Mouse (Mus musculus) midbrain, embryonic 14.5 days (tissue): ENCODE measurements at regions not wholly inside any gene's neighbourhood (a gene's known extent, or its start where the extent isn't known, plus 50 kb on each side); places are given as distances from the start of the nearest gene placed in this dataset.
A peak's percentile ranks its signal among the peaks of the same experiment; 100 is the strongest.

Source experiments
- ATAC-seq: fragments of 200-750 bp; cut with Nextera tagmentation; 2 replicates; pipeline ENCODE4 v1.8.0; 2017; ENCODE audit warnings: moderate number of reproducible peaks, moderate library complexity; ENCODE audit not compliant: low FRiP score, low TSS enrichment
- DNase-seq: peaks from one replicate; pipeline ENCODE4 v3.0.0-alpha.2; 2015
- H3K27ac ChIP-seq: fragments of 300-500 bp; sonication (generic); replicated peaks from 2 replicates; pipeline ENCODE4 v1.5.1; 2014; ENCODE audit warnings: mild to moderate bottlenecking, low read depth, low read length, moderate library complexity
- H3K27me3 ChIP-seq: fragments of 300-500 bp; sonication (generic); 2 replicates; pipeline ENCODE4 v1.6.1; 2014; ENCODE audit warnings: low read length, control low read depth, mixed read lengths; ENCODE audit not compliant: control insufficient read depth, insufficient read depth
- H3K36me3 ChIP-seq: fragments of 300-500 bp; sonication (generic); 2 replicates; pipeline ENCODE4 v1.6.1; 2014; ENCODE audit warnings: low read length, control low read depth; ENCODE audit not compliant: control insufficient read depth, insufficient read depth
- H3K4me1 ChIP-seq: fragments of 300-500 bp; sonication (generic); 2 replicates; pipeline ENCODE4 v1.6.1; 2014; ENCODE audit warnings: mild to moderate bottlenecking, antibody characterized with exemption, low read length, control low read depth; ENCODE audit not compliant: control insufficient read depth, insufficient read depth
- H3K4me2 ChIP-seq: fragments of 300-500 bp; sonication (generic); 2 replicates; pipeline ENCODE4 v1.6.1; 2014; ENCODE audit warnings: mild to moderate bottlenecking, low read length, moderate library complexity
- H3K4me3 ChIP-seq: fragments of 300-500 bp; sonication (generic); replicated peaks from 2 replicates; pipeline ENCODE4 v1.5.1; 2014; ENCODE audit warnings: low read depth, low read length
- H3K9ac ChIP-seq: fragments of 300-500 bp; sonication (generic); replicated peaks from 2 replicates; pipeline ENCODE4 v1.6.1; 2014; ENCODE audit warnings: mild to moderate bottlenecking, low read length, moderate library complexity
- H3K9me3 ChIP-seq: fragments of 300-500 bp; sonication (generic); 2 replicates; pipeline ENCODE4 v1.6.1; 2016; ENCODE audit warnings: low read length, control low read depth, mixed read lengths; ENCODE audit not compliant: control insufficient read depth
- WGBS: fragments of 180-500 bp; shearing (Covaris S2); extraction: QIAGEN DNeasy Blood & Tissue Kit; methylation state at CpG from one replicate; pipeline ENCODE4 v1.1.7; 2014; 5-methylcytosine and 5-hydroxymethylcytosine counted together

GRCm38 (mm10) chr1:136694983-136695382, 70.3 kb downstream of the Zfp281 start:
- no peaks in the 10 kb centered on the region for H3K36me3 ChIP-seq
- DNase-seq (no peak), ATAC-seq (no peak)
- H3K27ac ChIP-seq = no peak overlapping the region
- no peak overlapping the region for H3K9ac ChIP-seq
- WGBS = 63% methylated on average over 7 of the region's 7 CpGs
- no peaks in the 10 kb centered on the region for H3K27me3 ChIP-seq
- H3K9me3 ChIP-seq = no peaks in the 10 kb centered on the region
- H3K4me3 ChIP-seq = no peak overlapping the region
- no peak overlapping the region for H3K4me2 ChIP-seq
- no peaks in the 10 kb centered on the region for H3K4me1 ChIP-seq

GRCm38 (mm10) chr1:136696077-136696641, 71.5 kb downstream of the Zfp281 start:
- no peak overlapping the region for H3K4me3 ChIP-seq
- H3K9ac ChIP-seq = no peak overlapping the region
- H3K4me2 ChIP-seq = peak overlapping the region; percentile 43
- H3K27ac ChIP-seq = no peak overlapping the region
- H3K4me1 ChIP-seq = no peaks in the 10 kb centered on the region
- WGBS = 12% methylated on average over 19 of the region's 19 CpGs
- DNase-seq (peak; percentile 37), ATAC-seq (no peak)
- H3K36me3 ChIP-seq = no peaks in the 10 kb centered on the region
- H3K9me3 ChIP-seq = no peaks in the 10 kb centered on the region
- no peaks in the 10 kb centered on the region for H3K27me3 ChIP-seq

- Histone ChIP-seq H3K9ac (no peak overlapping the region), H3K27me3 (no peaks in the 10 kb centered on the region), H3K36me3 (no peaks in the 10 kb centered on the region), H3K4me3 (no peak overlapping the region), H3K9me3 (no peaks in the 10 kb centered on the region), H3K4me2 (no peak overlapping the region), H3K27ac (no peak overlapping the region), H3K4me1 (no peaks in the 10 kb centered on the region)
- DNase-seq (no peak), ATAC-seq (no peak)
- 18% methylated on average over 9 of the region's 9 CpGs for WGBS
These were observed 73.9 kb downstream of the Zfp281 start for GRCm38 (mm10) chr1:136698454-136699152.

- DNase-seq = no peak
- ATAC-seq = no peak
- Histone ChIP-seq H3K27ac (no peak overlapping the region), H3K36me3 (no peaks in the 10 kb centered on the region), H3K27me3 (no peaks in the 10 kb centered on the region), H3K9me3 (no peaks in the 10 kb centered on the region), H3K4me1 (no peaks in the 10 kb centered on the region), H3K4me2 (no peak overlapping the region), H3K4me3 (no peak overlapping the region), H3K9ac (no peak overlapping the region)
- 84% methylated on average over 7 of the region's 7 CpGs for WGBS
These were observed 74.4 kb downstream of the Zfp281 start for GRCm38 (mm10) chr1:136699153-136699524.

- no peak overlapping the region for H3K4me3 ChIP-seq
- no peak overlapping the region for H3K27ac ChIP-seq
- DNase-seq (no peak), ATAC-seq (no peak)
- H3K4me2 ChIP-seq = no peak overlapping the region
- no peaks in the 10 kb centered on the region for H3K27me3 ChIP-seq
- H3K9ac ChIP-seq = no peak overlapping the region
- 91% methylated on average over 8 of the region's 8 CpGs for WGBS
- H3K4me1 ChIP-seq = no peaks in the 10 kb centered on the region
- no peaks in the 10 kb centered on the region for H3K9me3 ChIP-seq
- no peaks in the 10 kb centered on the region for H3K36me3 ChIP-seq
These were observed 74.9 kb downstream of the Zfp281 start for GRCm38 (mm10) chr1:136699571-136699970.

GRCm38 (mm10) chr1:136704139-136704538, 79.4 kb downstream of the Zfp281 start:
- no peak overlapping the region for H3K4me3 ChIP-seq
- ATAC-seq (no peak), DNase-seq (no peak)
- no peak overlapping the region for H3K4me2 ChIP-seq
- H3K27ac ChIP-seq = no peak overlapping the region
- WGBS = 96% methylated on average over 5 of the region's 5 CpGs
- H3K4me1 ChIP-seq = 0 out of 2 replicates have a peak, but pooled peaks cover 4% of the 10 kb centered on the region
- H3K9ac ChIP-seq = no peak overlapping the region
- H3K9me3 ChIP-seq = no peaks in the 10 kb centered on the region
- no peaks in the 10 kb centered on the region for H3K36me3 ChIP-seq
- no peaks in the 10 kb centered on the region for H3K27me3 ChIP-seq

- DNase-seq (peak; percentile 74), ATAC-seq (no peak)
- H3K36me3 ChIP-seq = no peaks in the 10 kb centered on the region
- H3K9me3 ChIP-seq = no peaks in the 10 kb centered on the region
- H3K9ac ChIP-seq = no peak overlapping the region
- no peak overlapping the region for H3K4me2 ChIP-seq
- H3K27me3 ChIP-seq = no peaks in the 10 kb centered on the region
- H3K4me1 ChIP-seq = 0 out of 2 replicates have a peak, but pooled peaks cover 4% of the 10 kb centered on the region
- no peak overlapping the region; the same call in 1 of the 2 replicates for H3K27ac ChIP-seq
- 46% methylated on average over 8 of the region's 8 CpGs for WGBS
- H3K4me3 ChIP-seq = no peak overlapping the region
These were observed 81.8 kb downstream of the Zfp281 start for GRCm38 (mm10) chr1:136706509-136706908.

GRCm38 (mm10) chr1:136707394-136707793, 82.7 kb downstream of the Zfp281 start:
- Histone ChIP-seq H3K9me3 (no peaks in the 10 kb centered on the region), H3K4me2 (no peak overlapping the region), H3K27me3 (no peaks in the 10 kb centered on the region), H3K4me3 (no peak overlapping the region), H3K9ac (no peak overlapping the region), H3K27ac (no peak overlapping the region), H3K36me3 (no peaks in the 10 kb centered on the region), H3K4me1 (0 out of 2 replicates have a peak, but pooled peaks cover 4% of the 10 kb centered on the region)
- DNase-seq = no peak
- no peak for ATAC-seq
- 89% methylated on average over 8 of the region's 8 CpGs for WGBS

GRCm38 (mm10) chr1:136707866-136708265, 83.2 kb downstream of the Zfp281 start:
- Histone ChIP-seq H3K27ac (no peak overlapping the region), H3K9ac (no peak overlapping the region), H3K4me3 (no peak overlapping the region), H3K4me2 (no peak overlapping the region), H3K36me3 (no peaks in the 10 kb centered on the region), H3K27me3 (no peaks in the 10 kb centered on the region), H3K9me3 (no peaks in the 10 kb centered on the region), H3K4me1 (0 out of 2 replicates have a peak, but pooled peaks cover 4% of the 10 kb centered on the region)
- 95% methylated on average over 12 of the region's 12 CpGs for WGBS
- no peak for ATAC-seq
- DNase-seq = no peak
